Mouse (Mus musculus): ENCODE results near the gene Tkfc.

GRCm38 (mm10) chr19:10587231-10587630 lies 18.2 kb downstream of the Tkfc start:
- TF ChIP-seq EP300 (optimal IDR thresholded peaks at IDR 0.05) (no peak), CTCF (IDR thresholded peaks at IDR 0.05; ENCODE audit: low read depth) (no peak)
